Mouse (Mus musculus) mesoderm, embryonic 11.5 days (tissue): ENCODE measurements around the gene Lsamp.

ENCODE experiments used
- DNase-seq: peaks from one replicate; pipeline ENCODE4 v3.0.0-alpha.2; 2012; ENCODE audit warnings: low read depth, low spot score

The Lsamp gene

DNA sequence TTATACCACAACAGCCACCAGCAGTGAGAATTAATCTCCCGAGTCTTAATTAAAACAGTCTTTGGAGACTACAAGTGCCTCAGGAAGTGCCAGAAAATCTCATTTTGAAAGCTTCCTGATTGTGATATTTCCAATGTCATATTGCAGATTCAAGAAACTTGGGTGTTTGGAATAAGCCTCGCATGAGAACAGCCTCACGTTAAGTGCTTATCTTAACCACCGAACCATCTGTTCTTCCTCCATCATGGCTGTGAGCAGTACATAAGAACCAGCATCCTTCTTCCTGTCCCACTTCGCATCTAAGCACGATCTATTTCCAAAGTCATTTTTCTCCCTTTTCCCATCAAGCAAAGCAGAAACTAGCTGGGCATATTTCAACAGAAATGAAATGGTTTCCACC, 1780.1 kb downstream of the Lsamp start:
- DNase-seq, result no peak

- no peak for DNase-seq
These were observed 1787.4 kb downstream of the Lsamp start for GRCm38 (mm10) chr16:41771427-41772125.

GRCm38 (mm10) chr16:41777586-41777985, 1793.4 kb downstream of the Lsamp start:
- no peak for DNase-seq

- no peak for DNase-seq
These were observed 1801.4 kb downstream of the Lsamp start for GRCm38 (mm10) chr16:41785600-41785999.

DNA sequence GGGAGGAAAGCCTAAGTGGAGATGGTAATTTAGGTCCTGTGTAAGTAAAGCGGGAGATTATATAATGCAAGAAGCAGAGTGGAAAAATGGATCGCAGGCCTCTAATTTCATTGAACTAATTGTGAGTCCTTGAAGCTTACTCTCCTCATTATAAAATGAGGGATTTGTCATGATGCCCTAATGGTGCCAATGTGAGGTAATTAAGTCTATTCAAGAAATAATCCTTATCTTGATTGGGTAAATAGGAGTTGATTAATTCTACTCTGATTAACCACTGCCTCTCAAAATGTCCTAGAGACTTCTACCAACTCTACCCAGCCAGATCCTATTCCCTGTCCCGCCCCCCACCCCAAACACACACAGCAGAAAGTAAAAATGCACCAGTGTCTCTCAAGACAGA, 1802.5 kb downstream of the Lsamp start:
- DNase-seq, result no peak

GRCm38 (mm10) chr16:41787146-41787545, 1803.0 kb downstream of the Lsamp start:
- peak; percentile 32 for DNase-seq

- DNase-seq, result no peak
These were observed 1805.9 kb downstream of the Lsamp start for GRCm38 (mm10) chr16:41790016-41790415.

- peak; percentile 16 for DNase-seq
These were observed 1836.2 kb downstream of the Lsamp start for GRCm38 (mm10) chr16:41820369-41820768.

DNA sequence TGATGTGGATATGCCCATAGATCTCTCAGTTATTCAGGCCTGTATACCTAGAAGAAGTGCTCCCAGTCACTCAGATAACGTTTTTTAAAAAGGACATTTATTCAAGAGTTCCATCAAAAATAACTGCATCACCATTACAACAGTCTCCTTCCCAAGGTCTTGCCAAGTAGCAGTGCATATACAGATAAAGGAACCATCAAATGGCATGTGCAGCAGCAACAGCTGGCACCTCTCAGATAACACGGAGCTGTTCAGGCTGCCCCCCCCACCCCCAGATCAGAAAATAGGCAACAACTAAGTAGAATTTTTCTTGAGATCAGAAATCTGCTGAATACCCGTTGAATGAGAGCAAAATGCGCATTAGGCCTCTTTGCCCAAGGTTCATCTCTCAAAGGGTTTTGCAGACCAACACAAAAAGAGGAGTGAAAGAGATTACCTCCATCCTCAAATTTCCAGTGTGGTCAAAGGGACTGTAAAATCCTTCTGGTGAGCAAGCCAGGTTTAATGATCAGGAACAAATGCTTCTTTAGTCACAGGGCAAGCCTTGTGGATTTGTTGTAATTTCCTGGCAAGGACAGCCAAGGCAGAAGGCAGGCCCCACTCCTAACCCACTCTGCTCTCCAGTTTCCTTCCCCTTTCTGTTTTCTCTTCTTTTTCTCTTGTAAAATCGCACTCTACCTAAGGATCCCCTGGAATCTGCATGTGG, 1842.9 kb downstream of the Lsamp start:
- no peak for DNase-seq

GRCm38 (mm10) chr16:41827605-41827948, 1843.4 kb downstream of the Lsamp start:
- DNase-seq, result no peak

GRCm38 (mm10) chr16:41834637-41835036, 1850.5 kb downstream of the Lsamp start:
- no peak for DNase-seq

DNA sequence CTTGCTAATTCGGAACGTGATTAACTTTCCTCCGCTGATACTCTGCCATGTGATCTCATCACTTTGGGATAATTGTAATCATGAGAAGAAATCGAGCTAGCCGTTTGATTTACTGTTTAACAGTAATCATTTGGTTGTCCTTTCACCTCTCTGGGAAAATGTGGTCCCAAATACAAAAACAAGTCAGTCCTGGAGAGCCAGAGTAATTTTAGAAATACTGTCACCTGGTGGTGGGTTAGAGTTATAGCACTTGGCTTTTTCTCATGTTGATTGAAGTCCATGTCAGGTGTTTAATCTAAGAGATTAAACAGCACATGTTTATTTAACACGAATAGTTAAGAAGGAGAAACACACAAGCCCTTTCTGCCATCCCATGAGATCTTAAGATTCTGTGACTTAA, 1851.6 kb downstream of the Lsamp start:
- DNase-seq, result peak; percentile 18

- DNase-seq, result peak; percentile 13
These were observed 1855.7 kb downstream of the Lsamp start for GRCm38 (mm10) chr16:41839751-41840404.

GRCm38 (mm10) chr16:41846903-41847302, 1862.7 kb downstream of the Lsamp start:
- DNase-seq, result no peak

DNA sequence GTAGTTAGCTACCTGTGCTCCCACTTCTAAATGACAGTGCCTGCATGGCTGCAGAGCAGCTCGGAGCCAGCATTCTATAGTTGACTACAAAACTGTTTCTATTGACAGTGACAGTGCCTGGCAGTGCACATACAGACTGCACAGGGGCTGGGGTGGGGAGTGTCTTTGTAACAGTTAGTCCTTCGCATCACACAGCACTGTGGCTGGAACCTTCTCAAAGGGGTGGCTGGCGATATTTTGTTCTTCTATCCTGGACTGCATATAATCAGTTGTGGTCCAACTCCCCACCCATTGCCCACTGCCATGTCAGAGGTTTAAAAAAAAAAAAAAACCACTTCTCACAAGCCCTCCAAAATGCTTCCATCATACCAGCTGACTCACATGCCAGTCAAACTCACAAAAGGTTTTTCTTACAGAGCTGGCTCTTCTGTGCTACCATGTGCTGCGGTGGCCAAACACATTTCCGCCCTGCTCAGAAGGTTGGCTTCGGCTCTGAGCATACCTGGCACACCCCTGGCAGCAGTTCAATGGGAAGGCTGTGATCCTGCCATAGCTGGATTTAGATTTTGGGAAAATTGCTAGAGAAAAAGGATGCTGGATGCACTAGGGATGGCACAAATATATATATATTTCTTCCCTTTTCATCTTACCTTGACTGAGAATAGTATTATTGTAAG, 1887.9 kb downstream of the Lsamp start:
- no peak for DNase-seq

DNA sequence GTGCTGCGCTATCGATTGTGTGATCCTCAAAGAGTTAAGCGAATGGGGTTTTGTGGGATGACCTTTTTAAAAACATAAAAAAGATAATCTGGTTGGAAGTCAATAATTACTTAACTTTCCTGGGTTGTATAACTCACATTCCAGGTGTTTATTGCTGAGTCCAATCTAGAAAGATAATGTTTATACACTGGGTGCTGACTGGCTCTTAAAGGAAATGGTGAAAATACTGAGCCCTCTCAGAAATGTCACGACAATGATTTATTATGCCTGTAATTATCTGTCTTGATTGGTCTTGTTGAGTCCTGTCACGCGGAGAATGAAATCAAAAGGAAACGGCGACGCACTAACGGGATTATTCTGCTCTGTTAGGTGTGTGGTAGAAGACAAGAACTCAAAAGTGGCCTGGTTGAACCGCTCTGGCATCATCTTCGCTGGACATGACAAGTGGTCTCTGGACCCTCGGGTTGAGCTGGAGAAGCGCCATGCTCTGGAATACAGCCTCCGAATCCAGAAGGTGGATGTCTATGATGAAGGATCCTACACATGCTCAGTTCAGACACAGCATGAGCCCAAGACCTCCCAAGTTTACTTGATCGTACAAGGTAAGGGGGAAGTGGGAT, 1904.5 kb downstream of the Lsamp start:
- DNase-seq, result no peak

DNA sequence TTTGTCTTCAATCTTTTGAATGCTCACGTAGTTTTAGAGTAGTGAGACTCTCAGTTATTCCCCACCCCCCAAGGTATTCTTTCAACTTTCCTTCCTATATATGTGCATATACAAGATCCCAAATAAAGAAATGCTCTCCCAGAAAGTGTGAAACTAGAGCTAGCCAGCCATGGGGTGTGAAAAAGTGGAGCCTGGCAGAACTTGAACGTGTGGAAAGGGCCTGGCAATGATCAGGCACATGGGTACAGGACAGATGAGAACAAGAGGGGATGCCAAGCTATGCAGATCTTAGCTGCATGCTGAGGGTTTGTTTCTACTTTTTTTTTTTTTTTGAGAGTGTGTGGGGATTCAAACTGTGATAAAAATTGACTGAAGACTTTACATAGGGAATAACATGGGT, 1916.6 kb downstream of the Lsamp start:
- no peak for DNase-seq

DNA sequence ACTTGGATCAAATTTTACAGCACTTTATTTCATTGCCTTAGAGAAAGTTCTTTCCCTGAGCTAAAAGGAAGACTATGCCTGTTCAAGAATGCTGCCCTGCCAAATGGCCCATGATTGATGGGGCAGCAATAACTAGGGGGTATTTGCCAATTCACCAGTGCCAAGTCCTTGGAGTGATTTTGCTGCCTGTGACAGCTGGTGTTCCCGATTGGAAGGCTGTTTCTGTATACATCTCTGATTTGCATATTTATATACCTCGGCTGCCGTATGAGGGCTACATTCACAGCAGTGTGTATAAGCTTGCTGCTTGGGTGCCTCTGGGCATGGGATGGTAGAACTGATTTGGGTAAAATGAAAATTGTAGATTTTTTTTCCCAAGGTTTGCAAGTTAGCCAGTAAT, 1919.5 kb downstream of the Lsamp start:
- DNase-seq, result peak; percentile 30

GRCm38 (mm10) chr16:41912584-41913193, 1928.5 kb downstream of the Lsamp start:
- no peak for DNase-seq

GRCm38 (mm10) chr16:41913346-41913745, 1929.2 kb downstream of the Lsamp start:
- no peak for DNase-seq

GRCm38 (mm10) chr16:41916342-41916741, 1932.2 kb downstream of the Lsamp start:
- no peak for DNase-seq
